26 mouse cellular contexts compared by ENCODE assay signal in genomic region chr7:112209621-112210020, GRCm38 (mm10). TPM values are rescaled to one million over a fixed set of nuclear protein-coding genes. Genes with fewer than 3 reads are reported as not detected.
DNase-seq lines count a peak whose midpoint lies in the region; ATAC-seq and TF ChIP-seq lines count a peak whose summit lies in the region.
"Had no signal": no experiment of that assay in that cellular context is flagged by ENCODE, and none has a peak within 500 bp of the region (broad histone marks: within the 10 kb centered on the region; RNA-seq: fewer than 3 reads in every experiment).

No protein-coding gene starts in this region.

- H3K4me2 ChIP-seq in intestine, embryonic 15.5 days (replicated peaks) = no peak overlapping the region
- no peak overlapping the region for H3K4me2 ChIP-seq in intestine, postnatal 0 days (replicated peaks; ENCODE audit: low read depth)
- H3K4me2 ChIP-seq in intestine, embryonic 16.5 days (ENCODE audit: low read depth, low read length) = no peak overlapping the region
- H3K4me2 ChIP-seq: forebrain, embryonic 13.5 days; heart, embryonic 11.5 days; hindbrain, embryonic 13.5 days; lung, embryonic 15.5 days; midbrain, embryonic 12.5 days; neural tube, embryonic 13.5 days had no signal

- 79% methylated on average over 4 of the region's 4 CpGs for WGBS in intestine, embryonic 15.5 days
- 86% methylated on average over 4 of the region's 4 CpGs for WGBS in intestine, postnatal 0 days
- WGBS in intestine, embryonic 16.5 days = 82% methylated on average over 4 of the region's 4 CpGs

- no peaks in the 10 kb centered on the region for H3K27me3 ChIP-seq in intestine, embryonic 15.5 days (replicated peaks)
- H3K27me3 ChIP-seq in intestine, postnatal 0 days (replicated peaks; ENCODE audit: control insufficient read depth, insufficient read depth, low read length) = no peaks in the 10 kb centered on the region
- H3K27me3 ChIP-seq in intestine, embryonic 16.5 days (replicated peaks; ENCODE audit: control insufficient read depth, insufficient read depth, low read length) = no peaks in the 10 kb centered on the region
- H3K27me3 ChIP-seq: forebrain, embryonic 13.5 days; lung, embryonic 15.5 days; neural tube, embryonic 13.5 days had no signal

- no peak overlapping the region for H3K9ac ChIP-seq in intestine, embryonic 15.5 days
- no peak overlapping the region for H3K9ac ChIP-seq in intestine, postnatal 0 days (ENCODE audit: low read depth, low read length)
- no peak overlapping the region for H3K9ac ChIP-seq in intestine, embryonic 16.5 days (ENCODE audit: low read depth, low read length)
- H3K9ac ChIP-seq: forebrain, embryonic 13.5 days; hindbrain, embryonic 13.5 days; lung, embryonic 15.5 days; midbrain, embryonic 12.5 days; neural tube, embryonic 13.5 days had no signal

- H3K4me1 ChIP-seq in intestine, embryonic 15.5 days (replicated peaks) = peaks cover 24% of the 10 kb centered on the region
- peaks cover 14% of the 10 kb centered on the region for H3K4me1 ChIP-seq in intestine, postnatal 0 days (replicated peaks; ENCODE audit: control insufficient read depth, insufficient read depth, low read length)
- H3K4me1 ChIP-seq in intestine, embryonic 16.5 days (ENCODE audit: control insufficient read depth, insufficient read depth, low read length) = peaks cover 41% of the 10 kb centered on the region

- H3K36me3 ChIP-seq in intestine, embryonic 15.5 days = no peaks in the 10 kb centered on the region
- no peaks in the 10 kb centered on the region for H3K36me3 ChIP-seq in intestine, postnatal 0 days (ENCODE audit: control insufficient read depth, insufficient read depth)
- no peaks in the 10 kb centered on the region for H3K36me3 ChIP-seq in intestine, embryonic 16.5 days (ENCODE audit: control insufficient read depth, insufficient read depth, low read length)
- H3K36me3 ChIP-seq: hindbrain, embryonic 13.5 days; lung, embryonic 15.5 days; midbrain, embryonic 12.5 days; neural tube, embryonic 13.5 days had no signal

- ATAC-seq in intestine, embryonic 15.5 days = no peak
- ATAC-seq in intestine, postnatal 0 days = no peak
- no peak for ATAC-seq in intestine, embryonic 16.5 days
- ATAC-seq: forebrain, embryonic 13.5 days had no signal

- TF ChIP-seq CTCF in intestine, postnatal 0 days (IDR thresholded peaks at IDR 0.05; ENCODE audit: low read depth) = no peak

- H3K9me3 ChIP-seq in intestine, embryonic 15.5 days = no peaks in the 10 kb centered on the region
- no peaks in the 10 kb centered on the region for H3K9me3 ChIP-seq in intestine, postnatal 0 days (ENCODE audit: control insufficient read depth)
- H3K9me3 ChIP-seq in intestine, embryonic 16.5 days (ENCODE audit: control insufficient read depth, low read length) = no peaks in the 10 kb centered on the region
- H3K9me3 ChIP-seq: forebrain, embryonic 13.5 days; hindbrain, embryonic 13.5 days; lung, embryonic 15.5 days; midbrain, embryonic 12.5 days; neural tube, embryonic 13.5 days had no signal

- H3K4me3 ChIP-seq in intestine, embryonic 15.5 days (replicated peaks) = no peak overlapping the region
- no peak overlapping the region for H3K4me3 ChIP-seq in intestine, postnatal 0 days (ENCODE audit: low read depth, low read length)
- H3K4me3 ChIP-seq in intestine, embryonic 16.5 days (ENCODE audit: low read length) = no peak overlapping the region
- H3K4me3 ChIP-seq: forebrain, embryonic 13.5 days; hindbrain, embryonic 13.5 days; lung, embryonic 15.5 days; megakaryocyte, embryonic 14.5 days; midbrain, embryonic 12.5 days; myocyte; neural tube, embryonic 13.5 days had no signal

- peak; percentile 32 for DNase-seq in thymus, postnatal 0 days (ENCODE audit: low spot score)
- peak; percentile 55 for DNase-seq in thymus, postnatal 4 days
- no peak for DNase-seq in natural killer cell, adult 2 months (ENCODE audit: low spot score in 2 of 2)
- no peak for DNase-seq in liver
- DNase-seq: adrenal gland, adult 8-10 months; cerebellum, adult 11 months; cerebellum, postnatal 36 days; gastrocnemius, postnatal 14 days; heart, adult 11 months; heart, postnatal 4 days; kidney, postnatal 4 days; layer of hippocampus, postnatal 36 days; lung, postnatal 36 days; right cerebral cortex, postnatal 4 days had no signal

- peak overlapping the region; percentile 75; the same call in 1 of the 2 replicates for H3K27ac ChIP-seq in intestine, embryonic 15.5 days
- H3K27ac ChIP-seq in intestine, postnatal 0 days (ENCODE audit: low read depth, low read length) = no peak overlapping the region
- H3K27ac ChIP-seq in intestine, embryonic 16.5 days (ENCODE audit: low read length) = peak overlapping the region; percentile 84; the same call in 1 of the 2 replicates
- H3K27ac ChIP-seq: forebrain, embryonic 13.5 days; hindbrain, embryonic 13.5 days; kidney, postnatal 0 days; midbrain, embryonic 12.5 days; neural tube, embryonic 13.5 days had no signal

RNA-seq across cellular contexts. Expression of gene Mical2, which starts 16.0 kb away (rescaled TPM):
- polyA plus RNA-seq in intestine, embryonic 15.5 days (2015; fragmentation: Nextera tagmentation; extraction: Ambion mirVana) = 18.6 and 19.4 TPM in 2 replicates
- 13.0 and 13.6 TPM in 2 replicates for polyA plus RNA-seq in intestine, postnatal 0 days (2015; fragmentation: Nextera tagmentation; extraction: Ambion mirVana)
- polyA plus RNA-seq in intestine, embryonic 16.5 days (2015; fragmentation: Nextera tagmentation; extraction: Ambion mirVana) = 18.3 and 19.0 TPM in 2 replicates
- polyA plus RNA-seq in thymus, postnatal 0 days (2015; fragmentation: Nextera tagmentation; extraction: Ambion mirVana) = 0.51 and 0.85 TPM in 2 replicates

RNA-seq across cellular contexts. Expression of gene Dkk3, which starts 50.8 kb away (rescaled TPM):
- 26.0 and 27.1 TPM in 2 replicates for polyA plus RNA-seq in intestine, embryonic 15.5 days (2015; fragmentation: Nextera tagmentation; extraction: Ambion mirVana)
- polyA plus RNA-seq in intestine, postnatal 0 days (2015; fragmentation: Nextera tagmentation; extraction: Ambion mirVana) = 17.0 and 19.2 TPM in 2 replicates
- 26.1 and 26.7 TPM in 2 replicates for polyA plus RNA-seq in intestine, embryonic 16.5 days (2015; fragmentation: Nextera tagmentation; extraction: Ambion mirVana)
- polyA plus RNA-seq in thymus, postnatal 0 days (2015; fragmentation: Nextera tagmentation; extraction: Ambion mirVana) = 2.6 and 3.0 TPM in 2 replicates

Comparison
In these comparisons a context has a peak if more than half of its experiments do, and no peak if none do; other contexts are left out.
1. DNase-seq: peak in thymus, postnatal 0 days (single experiment) and thymus, postnatal 4 days (single experiment); none in natural killer cell, adult 2 months (0 of 2) and liver (single experiment).